Mouse (Mus musculus) E14TG2a.4 (cell line): ENCODE measurements around the gene Gm20481.

ENCODE experiments used
- CTCF ChIP-seq: conservative IDR thresholded peaks from 2 replicates; pipeline ENCODE4 v1.5.1; 2014; ENCODE audit warnings: low read length
- NANOG ChIP-seq: IDR thresholded peaks from 2 replicates; pipeline ENCODE4 v1.6.1; 2014; ENCODE audit warnings: borderline replicate concordance, low read length, mixed read lengths
- POU5F1 ChIP-seq: IDR thresholded peaks from 2 replicates; pipeline ENCODE4 v1.6.1; 2014; ENCODE audit warnings: low read length, borderline replicate concordance

DNA sequence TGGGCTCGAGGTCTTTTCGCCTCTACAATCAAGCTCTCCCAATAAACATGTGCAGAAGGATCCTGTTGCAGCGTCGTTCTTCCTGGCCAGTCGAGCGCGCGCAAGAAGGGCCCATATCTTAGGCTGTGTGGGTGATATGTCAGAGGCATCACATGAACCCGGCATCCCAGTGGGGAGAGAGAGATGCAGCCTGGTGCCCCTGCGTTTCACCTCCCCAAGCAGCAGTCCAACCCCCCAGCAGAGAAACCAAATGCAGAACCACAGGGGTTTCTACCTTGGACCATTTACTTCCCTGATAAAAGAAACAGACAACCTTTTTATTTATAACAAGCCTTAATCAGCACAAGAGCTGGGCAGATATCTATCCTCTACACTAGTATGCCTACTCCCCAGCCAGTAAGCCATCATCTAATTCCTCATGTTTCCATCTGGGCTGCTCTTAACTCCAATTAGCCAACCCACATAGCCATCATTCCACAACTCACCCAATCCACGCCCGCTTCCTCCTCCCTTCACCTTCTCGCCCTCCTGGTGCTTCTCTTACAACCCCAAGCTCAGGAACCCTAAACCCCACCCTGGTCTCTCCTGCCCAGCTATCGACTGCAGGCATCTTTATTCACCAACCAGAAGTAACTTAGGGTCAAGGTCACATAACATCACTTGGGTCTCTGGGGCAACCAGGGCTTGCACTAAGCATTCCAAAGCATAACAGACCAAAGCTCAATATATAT, 26.9 kb downstream of the Gm20481 start:
- TF ChIP-seq CTCF (no peak), NANOG (no peak), POU5F1 (no peak)
